Mouse (Mus musculus) CH12.LX (cell line): ENCODE data around the gene Vmn1r17. TPM values are rescaled to one million over a fixed set of nuclear protein-coding genes. Genes with fewer than 3 reads are reported as not detected.
"Not testable (repeated sequence)": the region's sequence is repeated elsewhere in the genome, so short reads cannot be mapped to it uniquely, and the experiment has no call there.

Experiments used
- DNase-seq: peaks from one replicate; pipeline ENCODE4 v3.0.0-alpha.2; 2013; ENCODE audit errors: extremely low read depth
- H3K27ac ChIP-seq: 2 replicates; pipeline ENCODE4 v1.5.1; 2012; ENCODE audit warnings: low read depth, mild to moderate bottlenecking, control low read depth, moderate library complexity; ENCODE audit not compliant: insufficient read depth
- H3K27me3 ChIP-seq: replicated peaks from 2 replicates; pipeline ENCODE3; 2012; ENCODE audit warnings: inconsistent platforms
- H3K36me3 ChIP-seq, 2 experiments: replicated peaks in 1 of 2; 2 replicates each; pipeline versions ENCODE3 to v1.6.1; 2012; ENCODE audit warnings: inconsistent platforms in 1 of 2, low read length in 1 of 2, mild to moderate bottlenecking in 1 of 2, mixed read lengths in 1 of 2, moderate library complexity in 1 of 2; ENCODE audit not compliant: control insufficient read depth in 1 of 2, insufficient read depth in 1 of 2
- H3K4me1 ChIP-seq, 2 experiments: 2 replicates each; pipeline ENCODE4 v1.6.1; 2012; ENCODE audit warnings: inconsistent platforms in 1 of 2, moderate library complexity in 1 of 2; ENCODE audit not compliant: insufficient read depth in 2 of 2, control insufficient read depth in 1 of 2
- H3K4me2 ChIP-seq: 2 replicates; pipeline ENCODE4 v1.6.1; 2012; ENCODE audit warnings: low read depth, mild to moderate bottlenecking, control low read depth; ENCODE audit not compliant: poor library complexity, insufficient read depth, severe bottlenecking
- H3K4me3 ChIP-seq, 3 experiments: fragments of 150-350 bp in 1 of 3; sonication (generic) in 1 of 3; replicated peaks in 1 of 3; 2 replicates each; pipeline versions ENCODE3 to v1.5.1; 2011 to 2012; ENCODE audit warnings: low read depth in 2 of 3, low read length in 2 of 3, mild to moderate bottlenecking in 2 of 3, moderate library complexity in 2 of 3, control low read depth in 1 of 3, improper control_type of control experiment in 1 of 3, inconsistent platforms in 1 of 3, mixed read lengths in 1 of 3; ENCODE audit not compliant: poor library complexity in 1 of 3
- H3K79me2 ChIP-seq: replicated peaks from 2 replicates; pipeline ENCODE4 v1.6.1; 2012; ENCODE audit warnings: mild to moderate bottlenecking, moderate library complexity; ENCODE audit not compliant: control insufficient read depth, poor library complexity, insufficient read depth, severe bottlenecking; ENCODE audit errors: extremely low read depth
- H3K9ac ChIP-seq: 2 replicates; pipeline ENCODE4 v1.6.1; 2012; ENCODE audit warnings: low read depth, mild to moderate bottlenecking, control low read depth, moderate library complexity; ENCODE audit not compliant: insufficient read depth
- H3K9me3 ChIP-seq: replicated peaks from 2 replicates; pipeline ENCODE3; 2012; ENCODE audit warnings: low read length, inconsistent platforms, mixed read lengths
- JUND ChIP-seq: conservative IDR thresholded peaks from 2 replicates; pipeline ENCODE4 v1.6.1; 2011; ENCODE audit warnings: low read depth, low read length, improper control_type of control experiment
- KAT2A ChIP-seq: IDR thresholded peaks from 2 replicates; pipeline ENCODE4 v1.6.1; 2012; ENCODE audit warnings: low read length, improper control_type of control experiment, inconsistent platforms; ENCODE audit not compliant: insufficient replicate concordance
- POLR2AphosphoS2 ChIP-seq: IDR thresholded peaks from 2 replicates; pipeline ENCODE4 v1.6.1; 2011; ENCODE audit warnings: low read depth, low read length, improper control_type of control experiment
- USF1 ChIP-seq: IDR thresholded peaks from 2 replicates; pipeline ENCODE4 v1.6.1; 2014; ENCODE audit warnings: low read depth, mild to moderate bottlenecking, inconsistent platforms, low read length, improper control_type of control experiment
- ZC3H11A ChIP-seq: IDR thresholded peaks from 2 replicates; pipeline ENCODE4 v1.6.1; 2012; ENCODE audit warnings: low read depth, mild to moderate bottlenecking, inconsistent platforms, low read length, improper control_type of control experiment
- dilution Hi-C: fragments of 300-500 bp; cut with MboI; formaldehyde crosslinking; loops from 2 replicates; pipeline ENCODE4 v1.14.3; 2020; ENCODE audit warnings: low sequenced_read_pairs; ENCODE audit not compliant: extremely low pct_unique_long_range_greater_than_20kb, extremely low pct_ligation_motif_present
- in situ Hi-C: fragments of 300-500 bp; cut with MboI; formaldehyde crosslinking; loops from 3 replicates; pipeline ENCODE4 v1.14.3; 2019; ENCODE audit warnings: low sequenced_read_pairs, low pct_ligation_motif_present, low pct_unique_long_range_greater_than_20kb, mixed read lengths
- polyA plus RNA-seq: library from polyadenylated mRNA; unstranded; fragments of >175 nt; gene quantifications from 2 replicates; pipeline ENCODE4 v1.2.1, GENCODE M21; 2012; ENCODE audit warnings: low read depth; ENCODE audit not compliant: insufficient read length
- total RNA-seq, 2 experiments: library from RNA; depleted of rRNA; stranded (reverse); fragments of 300-350 nt in 1 of 2; fragments of >200 nt in 1 of 2; gene quantifications; 2 replicates each; pipeline ENCODE4 v1.2.3; 2012 to 2014

Gene Vmn1r17
- total RNA-seq (2012; rRNA removed) (not detected in 2 replicates), total RNA-seq (2014; rRNA removed) (not detected in 2 replicates), polyA plus RNA-seq (not detected in 2 replicates)

GRCm38 (mm10) chr6:57363627-57364026 is at the start of gene Vmn1r17:
Gene Vmn1r17 (minus strand): TSS chr6:57363727.
- Histone ChIP-seq H3K4me3 (no peak within 1 kb of the TSS), H3K27ac (no peak within 1 kb of the TSS), H3K36me3 (no peaks in the 10 kb centered on the region), H3K27me3 (no peaks in the 10 kb centered on the region), H3K9ac (no peak within 1 kb of the TSS), H3K4me1 (no peaks in the 10 kb centered on the region), H3K79me2 (no peaks in the 10 kb centered on the region), H3K9me3 (no peaks in the 10 kb centered on the region), H3K4me2 (no peak within 1 kb of the TSS)
- dilution Hi-C loops (no loop called here), in situ Hi-C loops (no loop called here)
- DNase-seq, result no peak
- TF ChIP-seq JUND, result no peak

GRCm38 (mm10) chr6:57403480-57403879 is 40.0 kb upstream of the Vmn1r17 start, which contains the start of gene Vmn1r19:
Gene Vmn1r19 (plus strand): TSS chr6:57403780.
- dilution Hi-C loops, H3K36me3 ChIP-seq, H3K27ac ChIP-seq, H3K27me3 ChIP-seq, H3K4me3 ChIP-seq, DNase-seq, H3K79me2 ChIP-seq, H3K9me3 ChIP-seq, H3K9ac ChIP-seq, H3K4me2 ChIP-seq, H3K4me1 ChIP-seq: not testable (repeated sequence)
- in situ Hi-C loops, result loop anchor here (25.0 kb wide), 1 partner anchor 159 kb away; no protein-coding TSS in a partner anchor

DNA sequence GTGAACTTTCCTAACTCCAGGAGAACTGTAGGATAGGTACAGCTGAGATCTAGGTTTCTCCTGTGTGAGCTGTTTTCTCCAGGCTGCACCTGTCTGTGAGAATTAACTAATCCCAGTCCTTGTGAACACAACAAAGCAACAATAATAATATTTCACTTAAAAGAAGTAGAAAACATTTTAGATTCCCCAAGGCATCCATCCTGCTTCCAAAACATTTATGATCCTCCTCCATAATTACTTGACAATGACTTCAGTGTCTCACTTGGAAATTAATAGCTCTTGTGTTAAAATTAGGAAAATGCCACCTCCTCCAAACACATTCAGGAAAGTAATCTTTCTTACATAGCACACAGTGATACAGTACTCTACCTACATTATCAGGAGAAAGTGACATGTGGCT is 32.2 kb upstream of the Vmn1r17 start, which contains the start of gene Vmn1r18:
Vmn1r18 (minus strand) TSS at position 101 of the 400 bp plus-strand sequence.
- TF ChIP-seq POLR2AphosphoS2 (no peak), KAT2A (no peak)
- dilution Hi-C loops, result no loop called here
- no peak within 1 kb of the TSS for H3K27ac ChIP-seq
- no peaks in the 10 kb centered on the region for H3K9me3 ChIP-seq
- in situ Hi-C loops, result no loop called here
- H3K27me3 ChIP-seq, result no peaks in the 10 kb centered on the region
- no peak within 1 kb of the TSS for H3K4me2 ChIP-seq
- H3K79me2 ChIP-seq, result no peaks in the 10 kb centered on the region
- no peak for DNase-seq
- no peak within 1 kb of the TSS for H3K4me3 ChIP-seq
- no peaks in the 10 kb centered on the region for H3K4me1 ChIP-seq
- no peak within 1 kb of the TSS for H3K9ac ChIP-seq
- H3K36me3 ChIP-seq, result no peaks in the 10 kb centered on the region

GRCm38 (mm10) chr6:57367496-57367895 is 4.0 kb upstream of the Vmn1r17 start:
- H3K27ac ChIP-seq, result no peak overlapping the region
- dilution Hi-C loops (no loop called here), in situ Hi-C loops (no loop called here)
- H3K36me3 ChIP-seq, result no peaks in the 10 kb centered on the region
- no peak overlapping the region for H3K9ac ChIP-seq
- H3K4me3 ChIP-seq, result no peak overlapping the region
- H3K4me2 ChIP-seq, result no peak overlapping the region
- no peaks in the 10 kb centered on the region for H3K4me1 ChIP-seq
- H3K9me3 ChIP-seq, result no peaks in the 10 kb centered on the region
- no peaks in the 10 kb centered on the region for H3K79me2 ChIP-seq
- TF ChIP-seq ZC3H11A (no peak), USF1 (no peak)
- no peaks in the 10 kb centered on the region for H3K27me3 ChIP-seq
- no peak for DNase-seq

GRCm38 (mm10) chr6:57365866-57366265 is 2.3 kb upstream of the Vmn1r17 start:
- dilution Hi-C loops, H3K27me3 ChIP-seq, H3K36me3 ChIP-seq, H3K4me1 ChIP-seq, H3K4me2 ChIP-seq, H3K27ac ChIP-seq, H3K79me2 ChIP-seq, H3K9ac ChIP-seq, H3K4me3 ChIP-seq, in situ Hi-C loops, H3K9me3 ChIP-seq, DNase-seq: not testable (repeated sequence)
